Mouse (Mus musculus) liver, postnatal 0 days (tissue): ENCODE measurements around the gene Zfp934.
"Not testable (repeated sequence)": the region's sequence is repeated elsewhere in the genome, so short reads cannot be mapped to it uniquely, and the experiment has no call there.

Experiments used
- CTCF ChIP-seq: sonication (generic); IDR thresholded peaks from 2 replicates; pipeline ENCODE4 v1.5.1; 2016; ENCODE audit warnings: antibody characterized with exemption, low read depth
- EP300 ChIP-seq: IDR thresholded peaks from 2 replicates; pipeline ENCODE4 v1.6.1; 2016; ENCODE audit warnings: antibody characterized with exemption, low read depth, mild to moderate bottlenecking

- TF ChIP-seq CTCF, EP300: not testable (repeated sequence)
Measured at GRCm38 (mm10) chr13:62558189-62559110, 12.5 kb downstream of the Zfp934 start, which contains the start of gene Zfp935.
